Mouse (Mus musculus) gastrocnemius, postnatal 10 days (tissue): ENCODE results near the gene Tsc1. TPM values are rescaled to one million over a fixed set of nuclear protein-coding genes. Genes with fewer than 3 reads are reported as not detected.

Experiments
- DNase-seq: peaks from one replicate; pipeline ENCODE4 v3.0.0; 2021; ENCODE audit warnings: mixed read lengths
- microRNA-seq, 2 experiments: library from miRNA; unstranded; fragments of <30 nt; microRNA quantifications; one replicate each; pipeline ENCODE4 v1.2.0; 2021
- total RNA-seq, 2 experiments: library from RNA; stranded (reverse); gene quantifications; 2 replicates each; pipeline ENCODE4 v1.2.3; 2021

Tsc1 gene
- total RNA-seq, 2 experiments from 2014 or later: 15.6 to 19.2 TPM

GRCm38 (mm10) chr2:28727786-28728404 is 86.9 kb downstream of the Tsc1 start:
- DNase-seq: no peak

DNA sequence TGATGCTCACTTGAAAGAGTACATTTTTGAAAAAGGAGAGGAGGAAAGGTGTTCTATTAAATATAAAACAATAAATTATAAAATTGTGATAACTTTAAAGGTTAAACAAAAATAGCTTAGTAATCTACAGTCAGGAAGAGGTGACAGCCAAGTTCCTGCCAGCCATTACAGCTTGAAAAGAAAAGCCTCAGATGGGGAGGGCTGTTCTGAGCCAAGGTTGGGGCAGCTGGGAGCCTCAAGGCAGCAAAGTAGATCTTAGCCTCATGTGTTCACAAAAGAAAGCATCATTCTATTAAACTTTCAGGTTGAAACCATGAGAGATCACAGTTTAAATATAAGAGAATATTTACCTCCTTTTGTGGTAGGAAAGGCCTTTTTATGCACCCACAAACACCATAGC is 89.6 kb downstream of the Tsc1 start:
- no peak for DNase-seq

GRCm38 (mm10) chr2:28737112-28737511 is 96.1 kb downstream of the Tsc1 start:
- no peak for DNase-seq

DNA sequence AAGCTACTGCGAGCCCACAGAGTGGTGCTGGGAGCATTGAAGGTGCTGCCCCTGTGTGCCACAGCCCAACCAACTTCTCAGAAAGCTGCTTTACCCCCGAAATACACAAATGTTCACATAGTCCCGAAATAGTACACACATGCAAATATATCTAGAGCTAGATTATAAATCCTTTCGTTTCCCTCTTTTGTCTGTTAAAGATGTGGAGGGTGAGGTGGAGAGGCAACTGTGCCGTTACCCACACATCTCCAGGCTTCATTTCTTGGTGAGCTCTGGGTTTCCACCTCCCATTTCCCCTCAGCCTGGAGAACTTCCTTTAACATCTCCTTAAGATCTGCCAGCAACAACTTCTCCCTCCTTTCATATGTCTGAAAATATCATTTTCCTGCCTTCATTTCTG is 99.1 kb downstream of the Tsc1 start:
- DNase-seq: no peak

Small RNA genes within 50 kb of the gene (microRNA-seq; reads per million reads assigned to microRNA genes)
- gene Gm22824 (0 reads per million in 2 experiments), gene Mir3088 (0 to 0.25 reads per million in 2 experiments)

Other genes starting within 250 kb of the Tsc1 start
- 1 to 10 TPM; 3.0 to 4.7 TPM for gene Ppp1r26, start 194.4 kb upstream of the Tsc1 start, total RNA-seq
- under 1 TPM in 1 of 2 experiments, not detected in 1; 0.34 TPM for gene 1700007K13Rik, start 174.9 kb upstream of the Tsc1 start, total RNA-seq
- 10 to 100 TPM; 28.3 to 31.5 TPM for gene Mrps2, start 173.2 kb upstream of the Tsc1 start, total RNA-seq
- 1 to 10 TPM; 1.9 to 3.5 TPM for gene Gbgt1, start 144.3 kb upstream of the Tsc1 start, total RNA-seq
- gene Gm10134, start 135.1 kb upstream of the Tsc1 start, total RNA-seq: 1 to 10 TPM in 1 of 2 experiments, not detected in 1; 2.0 TPM
- 10 to 100 TPM; 33.1 to 43.9 TPM for gene Ralgds, start 128.1 kb upstream of the Tsc1 start, total RNA-seq
- not detected for gene Cel, start 77.8 kb upstream of the Tsc1 start, total RNA-seq
- 10 to 100 TPM in 1 of 2 experiments, 1 to 10 TPM in 1; 9.1 to 10.2 TPM for gene Gtf3c5, start 57.5 kb upstream of the Tsc1 start, total RNA-seq
- gene Gfi1b, start 19.2 kb upstream of the Tsc1 start, total RNA-seq: under 1 TPM in 1 of 2 experiments, not detected in 1; 0.79 TPM
- not detected for gene Spaca9, start 58.5 kb downstream of the Tsc1 start, total RNA-seq
- gene Ak8, start 58.9 kb downstream of the Tsc1 start, total RNA-seq: not detected
- 10 to 100 TPM; 17.2 to 19.3 TPM for gene Gtf3c4, start 199.1 kb downstream of the Tsc1 start, total RNA-seq
- 1 to 10 TPM; 3.4 to 5.7 TPM for gene Ddx31, start 199.2 kb downstream of the Tsc1 start, total RNA-seq